Mouse (Mus musculus) forebrain, postnatal 0 days (tissue): ENCODE measurements around the gene Cenps. TPM values are rescaled to one million over a fixed set of nuclear protein-coding genes. Genes with fewer than 3 reads are reported as not detected.
A peak's percentile ranks its signal among the peaks of the same experiment; 100 is the strongest.

Experiments
- ATAC-seq: fragments of 200-750 bp; cut with Nextera tagmentation; 2 replicates; pipeline ENCODE4 v1.8.0; 2017; ENCODE audit warnings: mild to moderate bottlenecking, moderate library complexity
- DNase-seq: peaks from one replicate; pipeline ENCODE4 v3.0.0-alpha.2; 2015
- H3K27ac ChIP-seq: fragments of 300-500 bp; sonication (generic); 2 replicates; pipeline ENCODE4 v1.5.1; 2014; ENCODE audit warnings: low read depth, mild to moderate bottlenecking, antibody characterized with exemption, low read length, moderate library complexity, mixed read lengths
- H3K27me3 ChIP-seq: fragments of 300-500 bp; sonication (generic); 2 replicates; pipeline ENCODE4 v1.6.1; 2014; ENCODE audit warnings: mild to moderate bottlenecking, low read length, mixed read lengths; ENCODE audit not compliant: insufficient read depth
- H3K36me3 ChIP-seq: fragments of 300-500 bp; sonication (generic); 2 replicates; pipeline ENCODE4 v1.6.1; 2014; ENCODE audit warnings: mild to moderate bottlenecking, moderate library complexity; ENCODE audit not compliant: insufficient read depth
- H3K4me1 ChIP-seq: fragments of 300-500 bp; sonication (generic); 2 replicates; pipeline ENCODE4 v1.6.1; 2014; ENCODE audit warnings: antibody characterized with exemption; ENCODE audit not compliant: insufficient read depth
- H3K4me2 ChIP-seq: fragments of 300-500 bp; sonication (generic); 2 replicates; pipeline ENCODE4 v1.6.1; 2014; ENCODE audit warnings: low read depth, mild to moderate bottlenecking, moderate library complexity
- H3K4me3 ChIP-seq: fragments of 300-500 bp; sonication (generic); 2 replicates; pipeline ENCODE4 v1.5.1; 2014; ENCODE audit warnings: low read depth, low read length, mixed read lengths
- H3K9ac ChIP-seq: fragments of 300-500 bp; sonication (generic); 2 replicates; pipeline ENCODE4 v1.6.1; 2014; ENCODE audit warnings: mild to moderate bottlenecking
- H3K9me3 ChIP-seq: fragments of 300-500 bp; sonication (generic); 2 replicates; pipeline ENCODE4 v1.6.1; 2016; ENCODE audit warnings: low read length
- CTCF ChIP-seq: sonication (generic); IDR thresholded peaks from 2 replicates; pipeline ENCODE4 v1.5.1; 2016; ENCODE audit warnings: antibody characterized with exemption, control low read depth, low read depth
- WGBS: fragments of 180-500 bp; shearing (Covaris S2); extraction: QIAGEN DNeasy Blood & Tissue Kit; methylation state at CpG from one replicate; pipeline ENCODE4 v1.1.7; 2014; 5-methylcytosine and 5-hydroxymethylcytosine counted together
- polyA plus RNA-seq: library from polyadenylated mRNA; unstranded; fragments of >200 nt; fragmentation: Nextera tagmentation; extraction: Ambion mirVana; gene quantifications from 2 replicates; pipeline ENCODE4 v1.2.1, GENCODE M21; 2015
- total RNA-seq: library from RNA; depleted of rRNA; stranded (reverse); fragments of >200 nt; gene quantifications from 2 replicates; pipeline ENCODE4 v1.2.3, GENCODE M21; 2014; rRNA removed

Gene Cenps
- total RNA-seq (6.5 and 8.2 TPM in 2 replicates), polyA plus RNA-seq (15.9 and 22.5 TPM in 2 replicates)

GRCm38 (mm10) chr4:149136982-149137770, at the start of gene Cenps:
TSS of gene Cenps (minus strand) at chr4:149137629.
- DNase-seq (peak; percentile 94), ATAC-seq (peak; percentile 91)
- H3K9ac ChIP-seq, result peak within 1 kb of the TSS; percentile 64
- no peaks in the 10 kb centered on the region for H3K9me3 ChIP-seq
- H3K36me3 ChIP-seq, result no peaks in the 10 kb centered on the region
- H3K27ac ChIP-seq, result peak within 1 kb of the TSS; percentile 42
- peaks cover 5% of the 10 kb centered on the region; the same call in 1 of the 2 replicates for H3K4me1 ChIP-seq
- H3K27me3 ChIP-seq, result no peaks in the 10 kb centered on the region
- H3K4me2 ChIP-seq, result peak within 1 kb of the TSS; percentile 57
- peak; percentile 98 for TF ChIP-seq CTCF
- peak within 1 kb of the TSS; percentile 60 for H3K4me3 ChIP-seq
- WGBS, result under 1% methylated on average over 68 of the region's 68 CpGs

- no peaks in the 10 kb centered on the region for H3K4me1 ChIP-seq
- H3K9me3 ChIP-seq, result no peaks in the 10 kb centered on the region
- WGBS, result 48% methylated on average over 4 of the region's 4 CpGs
- peak; percentile 57 for TF ChIP-seq CTCF
- no peak overlapping the region for H3K9ac ChIP-seq
- no peak overlapping the region for H3K4me2 ChIP-seq
- no peak overlapping the region for H3K27ac ChIP-seq
- no peak overlapping the region for H3K4me3 ChIP-seq
- peaks cover 91% of the 10 kb centered on the region for H3K36me3 ChIP-seq
- H3K27me3 ChIP-seq, result no peaks in the 10 kb centered on the region
- ATAC-seq, result no peak
- peak; percentile 37 for DNase-seq
These were observed 45.3 kb upstream of the Cenps start for GRCm38 (mm10) chr4:149182755-149183154.

GRCm38 (mm10) chr4:149182192-149182591, 44.8 kb upstream of the Cenps start:
- Histone ChIP-seq H3K9me3 (no peaks in the 10 kb centered on the region), H3K4me2 (no peak overlapping the region), H3K36me3 (peaks cover 89% of the 10 kb centered on the region), H3K9ac (no peak overlapping the region), H3K27ac (no peak overlapping the region), H3K4me1 (no peaks in the 10 kb centered on the region), H3K27me3 (no peaks in the 10 kb centered on the region), H3K4me3 (no peak overlapping the region)
- no peak for DNase-seq
- TF ChIP-seq CTCF, result no peak
- WGBS, result 92% methylated on average over 7 of the region's 7 CpGs
- no peak for ATAC-seq

- no peak overlapping the region for H3K4me2 ChIP-seq
- no peak for TF ChIP-seq CTCF
- H3K9ac ChIP-seq, result no peak overlapping the region
- ATAC-seq (no peak), DNase-seq (no peak)
- no peaks in the 10 kb centered on the region for H3K4me1 ChIP-seq
- H3K27me3 ChIP-seq, result no peaks in the 10 kb centered on the region
- no peaks in the 10 kb centered on the region for H3K9me3 ChIP-seq
- WGBS, result 64% methylated on average over 4 of the region's 4 CpGs
- H3K4me3 ChIP-seq, result no peak overlapping the region
- H3K36me3 ChIP-seq, result peaks cover 73% of the 10 kb centered on the region
- no peak overlapping the region for H3K27ac ChIP-seq
These were observed 42.1 kb upstream of the Cenps start for GRCm38 (mm10) chr4:149179573-149179972.

GRCm38 (mm10) chr4:149179160-149179559, 41.7 kb upstream of the Cenps start:
- Histone ChIP-seq H3K9me3 (no peaks in the 10 kb centered on the region), H3K27me3 (no peaks in the 10 kb centered on the region), H3K4me2 (no peak overlapping the region), H3K36me3 (peaks cover 69% of the 10 kb centered on the region), H3K9ac (no peak overlapping the region), H3K27ac (no peak overlapping the region), H3K4me3 (no peak overlapping the region), H3K4me1 (no peaks in the 10 kb centered on the region)
- DNase-seq, result no peak
- no peak for TF ChIP-seq CTCF
- no peak for ATAC-seq
- WGBS, result 81% methylated on average over 7 of the region's 7 CpGs

GRCm38 (mm10) chr4:149178328-149178727, 40.9 kb upstream of the Cenps start:
- peaks cover 60% of the 10 kb centered on the region for H3K36me3 ChIP-seq
- WGBS, result 86% methylated on average over 7 of the region's 7 CpGs
- H3K4me2 ChIP-seq, result no peak overlapping the region
- no peaks in the 10 kb centered on the region for H3K9me3 ChIP-seq
- no peaks in the 10 kb centered on the region for H3K27me3 ChIP-seq
- H3K4me3 ChIP-seq, result no peak overlapping the region
- DNase-seq (no peak), ATAC-seq (no peak)
- TF ChIP-seq CTCF, result no peak
- no peaks in the 10 kb centered on the region for H3K4me1 ChIP-seq
- no peak overlapping the region for H3K9ac ChIP-seq
- no peak overlapping the region for H3K27ac ChIP-seq

GRCm38 (mm10) chr4:149177046-149177445, 39.6 kb upstream of the Cenps start:
- Histone ChIP-seq H3K36me3 (peaks cover 48% of the 10 kb centered on the region), H3K9ac (no peak overlapping the region), H3K9me3 (no peaks in the 10 kb centered on the region), H3K27ac (no peak overlapping the region), H3K4me1 (no peaks in the 10 kb centered on the region), H3K4me2 (no peak overlapping the region), H3K27me3 (no peaks in the 10 kb centered on the region), H3K4me3 (no peak overlapping the region)
- TF ChIP-seq CTCF, result no peak
- no peak for DNase-seq
- ATAC-seq, result no peak
- WGBS, result 41% methylated on average over 5 of the region's 5 CpGs
